Mouse (Mus musculus): ENCODE results near the gene Fam196b. TPM values are rescaled to one million over a fixed set of nuclear protein-coding genes. Genes with fewer than 3 reads are reported as not detected.

Fam196b gene
- total RNA-seq (2023) = not detected

GRCm38 (mm10) chr11:34314534-34315379 lies at the start of gene Fam196b:
TSS of gene Fam196b (plus strand) at chr11:34314822.

Other genes starting within 250 kb of the Fam196b start
- not detected for gene 4930469K13Rik, start 216.3 kb upstream of the Fam196b start, total RNA-seq (2023)
- not detected for gene Foxi1, start 106.7 kb upstream of the Fam196b start, total RNA-seq (2023)

Measured in CD4-positive naive resting alpha-beta T cell, adult 57 days (primary cell).